Mouse (Mus musculus) c-Kit-positive CD71-positive TER-119-positive erythroid progenitor cells, embryonic 14.5 days (primary cell): ENCODE measurements around the gene Oas1f.
"Not testable (repeated sequence)": the region's sequence is repeated elsewhere in the genome, so short reads cannot be mapped to it uniquely, and the experiment has no call there.

Experiments used
- DNase-seq: peaks from one replicate; pipeline ENCODE4 v3.0.0-alpha.2; 2013; ENCODE audit warnings: low spot score

The Oas1f gene

DNA sequence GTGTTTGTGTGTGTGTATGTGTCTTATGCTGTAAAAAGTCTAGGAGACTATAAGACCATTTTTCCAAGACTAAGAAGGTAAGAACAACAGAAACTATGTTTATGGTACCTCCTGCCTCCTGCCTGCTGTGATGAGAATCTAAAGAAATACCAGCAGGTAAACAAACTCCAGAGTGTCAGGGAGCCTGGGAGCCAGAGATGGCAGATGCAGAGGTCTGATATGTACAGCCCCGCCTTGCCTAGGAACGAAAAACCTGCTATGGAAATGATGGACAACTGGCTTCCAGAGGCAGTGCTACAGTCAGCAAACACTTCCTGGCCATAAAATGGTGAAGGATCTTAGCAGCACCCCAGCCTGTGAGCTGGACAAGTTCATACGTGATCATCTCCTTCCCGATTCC lies at the start of gene Oas1f:
Gene Oas1f, plus strand, starts transcription at position 301 of the 400 bp plus-strand sequence.
- no peak for DNase-seq

- not testable (repeated sequence) for DNase-seq
Measured at GRCm38 (mm10) chr5:120798147-120798546, 49.0 kb upstream of the Oas1f start.

- not testable (repeated sequence) for DNase-seq
Measured at GRCm38 (mm10) chr5:120798943-120799342, 48.2 kb upstream of the Oas1f start.

DNA sequence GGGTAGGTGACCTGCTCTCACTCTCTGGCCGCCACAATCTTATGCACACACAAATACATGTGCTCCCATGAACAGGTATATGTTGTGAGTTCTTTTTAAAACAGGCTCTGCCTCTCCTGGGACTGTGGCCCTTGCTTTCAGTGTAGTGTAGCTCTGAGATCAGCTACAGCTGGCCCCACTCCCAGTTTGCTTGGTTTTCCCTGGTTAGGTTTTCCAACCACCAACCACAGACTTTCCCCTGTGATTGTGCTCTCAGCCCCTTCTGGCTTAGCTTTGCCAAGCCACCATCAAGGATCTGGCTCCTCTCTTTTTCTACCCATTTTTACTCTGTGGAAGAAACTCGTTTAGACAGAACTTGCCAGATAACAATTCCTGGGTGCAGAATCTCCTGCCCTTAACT lies 43.6 kb upstream of the Oas1f start:
- no peak for DNase-seq

DNA sequence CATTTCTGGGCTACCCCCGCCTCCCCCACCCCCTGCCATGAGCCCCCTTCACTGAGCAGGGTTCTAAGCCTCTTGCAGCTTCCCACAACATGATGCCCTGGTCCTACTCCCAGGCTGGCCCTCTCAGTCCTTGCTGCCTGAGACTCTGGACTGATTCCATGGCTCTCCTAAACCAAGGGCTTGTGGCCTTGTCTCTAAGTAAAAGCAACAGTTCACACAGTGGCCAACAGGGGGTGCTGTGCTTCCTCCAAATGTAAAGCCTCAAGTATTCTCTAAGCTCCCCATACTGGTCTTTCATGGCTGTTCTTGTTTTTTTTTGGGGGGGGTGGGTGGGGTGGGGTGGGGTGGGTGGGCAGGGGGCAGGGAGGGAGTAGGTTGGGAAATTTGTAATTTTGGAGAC lies 40.7 kb upstream of the Oas1f start:
- DNase-seq, result peak; percentile 60

GRCm38 (mm10) chr5:120809171-120809570 lies 38.0 kb upstream of the Oas1f start:
- no peak for DNase-seq

GRCm38 (mm10) chr5:120811951-120812819 lies 35.0 kb upstream of the Oas1f start, which contains the start of gene Oas1c:
Gene Oas1c, minus strand, starts transcription at chr5:120812514.
- DNase-seq, result peak; percentile 79

DNA sequence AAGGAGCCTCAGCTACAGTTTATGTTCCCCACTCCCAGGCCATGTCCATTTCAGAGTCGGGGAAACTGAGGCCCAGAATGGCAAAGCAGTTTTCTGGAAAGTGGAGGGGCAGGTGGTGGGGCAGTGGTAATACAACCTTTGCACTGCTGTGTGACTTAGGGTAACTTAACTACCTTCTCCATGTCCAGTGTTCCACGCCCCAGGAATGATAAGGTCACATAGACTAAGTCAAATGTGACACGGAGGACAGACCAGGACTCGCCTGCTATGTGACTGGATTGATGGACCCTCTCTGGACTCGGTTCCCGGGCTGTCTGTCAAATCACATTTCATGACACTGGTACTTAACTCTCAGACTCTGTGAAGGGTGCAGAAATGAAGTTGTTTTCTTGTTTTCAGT lies 34.1 kb upstream of the Oas1f start:
- no peak for DNase-seq

GRCm38 (mm10) chr5:120815949-120816348 lies 31.2 kb upstream of the Oas1f start:
- peak; percentile 36 for DNase-seq

GRCm38 (mm10) chr5:120818999-120819398 lies 28.2 kb upstream of the Oas1f start:
- DNase-seq, result no peak

DNA sequence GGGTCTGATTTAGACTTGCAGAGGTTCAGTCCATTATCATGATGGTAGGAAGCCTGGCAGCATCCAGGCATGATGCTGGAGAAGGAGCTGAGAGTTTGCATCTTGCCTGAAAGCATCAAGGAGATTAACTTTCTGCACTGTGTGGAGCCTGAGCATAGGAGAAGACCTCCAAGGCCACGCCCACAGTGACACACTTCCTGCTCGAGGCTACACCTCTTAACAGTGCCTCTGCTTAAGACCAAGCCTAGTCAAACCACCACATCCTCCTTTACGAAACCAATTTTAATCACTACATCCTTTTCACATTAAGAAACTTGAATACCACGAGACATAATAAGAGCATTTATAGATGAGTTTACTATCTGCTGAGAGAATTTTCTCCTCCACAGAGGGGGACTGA lies 16.1 kb upstream of the Oas1f start:
- no peak for DNase-seq

GRCm38 (mm10) chr5:120833335-120834280 lies 13.6 kb upstream of the Oas1f start:
- DNase-seq, result no peak

DNA sequence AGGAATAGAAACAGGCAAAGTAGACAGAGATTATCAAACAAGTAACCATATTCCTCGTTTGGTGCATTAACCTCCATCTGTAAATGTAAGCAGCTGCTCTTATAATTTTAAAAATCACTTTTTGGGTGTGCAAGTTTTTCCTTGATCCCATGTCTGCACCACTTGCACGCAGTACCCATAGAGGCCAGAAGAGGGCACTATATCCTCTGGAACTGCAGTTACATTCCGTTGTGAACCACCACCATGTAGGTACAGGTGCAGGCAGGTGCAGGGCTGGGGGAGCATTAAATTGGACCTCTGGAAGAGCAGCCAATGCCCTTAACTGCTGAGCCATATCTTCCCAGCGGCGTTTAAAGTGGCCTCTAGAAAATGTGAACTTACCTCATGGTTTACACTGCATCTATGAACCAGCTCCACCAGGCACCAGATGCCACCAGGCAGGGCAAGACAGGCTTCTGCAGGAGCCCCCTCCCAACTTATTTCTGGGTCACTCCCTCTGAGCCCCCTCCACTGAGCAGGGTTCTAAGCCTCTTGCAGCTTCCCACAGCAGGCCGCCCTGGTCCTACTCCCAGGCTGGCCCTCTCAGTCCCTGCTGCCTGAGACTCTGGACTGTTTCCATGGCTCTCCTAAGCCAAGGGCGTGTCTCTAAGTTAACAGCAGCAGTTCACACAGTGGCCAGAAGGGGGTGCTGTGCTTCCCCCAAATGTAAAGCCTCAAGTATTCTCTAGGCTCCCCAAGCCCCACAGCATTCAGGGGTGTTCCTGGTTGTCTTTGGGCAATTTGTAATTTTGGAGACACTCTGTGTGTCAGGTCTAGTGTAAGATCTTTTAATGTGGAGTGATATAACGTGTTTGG lies 10.2 kb upstream of the Oas1f start:
- DNase-seq, result peak; percentile 34

DNA sequence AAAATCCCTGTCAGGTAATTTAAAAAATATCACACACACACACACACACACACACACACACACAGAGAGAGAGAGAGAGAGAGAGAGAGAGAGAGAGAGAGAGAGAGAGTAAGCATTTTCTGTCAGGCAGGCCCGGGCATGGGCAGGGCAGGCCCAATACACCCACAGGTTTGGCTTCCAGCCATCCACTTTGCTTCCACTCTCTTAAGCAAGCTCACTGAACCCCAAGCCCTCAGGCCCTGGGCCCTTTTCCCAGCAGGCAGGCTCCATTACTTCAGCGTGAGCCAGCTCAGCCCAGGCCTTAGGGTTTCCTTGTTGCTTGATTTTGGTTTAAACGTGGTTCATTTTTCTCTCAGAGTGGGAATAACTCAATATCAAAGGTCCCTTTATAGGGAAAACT lies 2.5 kb upstream of the Oas1f start:
- no peak for DNase-seq

- DNase-seq, result peak; percentile 30
Measured at GRCm38 (mm10) chr5:120849601-120850136, 2.5 kb downstream of the Oas1f start.

DNA sequence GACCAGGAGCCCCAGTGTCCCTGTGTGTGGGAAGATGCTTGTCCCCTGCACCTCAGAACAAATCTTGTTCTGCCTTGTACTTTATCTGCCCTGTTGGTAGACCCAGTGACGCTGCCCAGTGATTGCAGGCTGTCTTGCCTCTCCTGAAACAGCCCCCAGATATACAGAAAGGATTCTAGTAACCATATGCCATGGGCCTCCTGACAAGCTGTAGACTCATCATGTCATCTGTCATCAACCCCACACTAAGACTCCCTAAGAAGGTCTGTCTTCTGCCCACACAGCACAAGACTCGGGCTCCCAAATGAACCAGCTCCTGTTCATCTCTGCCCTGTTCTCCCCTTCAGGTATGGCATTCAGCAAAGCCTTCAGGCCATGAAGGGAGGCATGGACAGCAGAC lies 12.1 kb downstream of the Oas1f start:
- DNase-seq, result no peak

- no peak for DNase-seq
Measured at GRCm38 (mm10) chr5:120861121-120861520, 14.0 kb downstream of the Oas1f start, which contains the start of gene Oas1h. Gene Oas1h, plus strand, starts transcription at chr5:120861421.

DNA sequence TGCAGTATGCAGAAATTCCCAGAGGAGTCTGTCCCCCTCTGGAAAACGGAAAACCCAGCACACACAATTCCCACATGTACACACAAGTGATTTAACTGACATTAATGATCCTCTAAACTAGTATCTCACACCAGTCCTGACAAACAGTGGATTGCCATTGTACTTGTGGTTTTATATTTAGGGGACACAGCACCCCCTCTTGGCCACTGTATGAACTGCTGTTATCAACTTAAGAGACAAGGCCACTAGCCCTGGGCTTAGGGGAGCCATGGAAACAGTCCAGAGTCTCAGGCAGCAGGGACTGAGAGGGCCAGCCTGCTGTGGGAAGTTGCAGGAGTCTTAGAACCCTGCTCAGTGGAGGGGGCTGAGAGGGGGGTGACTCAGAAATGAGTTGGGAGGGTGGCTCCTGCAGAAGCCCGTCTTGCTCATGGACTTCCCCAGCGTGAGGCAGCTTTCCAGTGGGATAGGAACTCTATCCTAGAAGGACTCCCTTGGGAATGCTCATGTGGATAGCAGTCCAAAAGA lies 18.2 kb downstream of the Oas1f start:
- peak; percentile 16 for DNase-seq

DNA sequence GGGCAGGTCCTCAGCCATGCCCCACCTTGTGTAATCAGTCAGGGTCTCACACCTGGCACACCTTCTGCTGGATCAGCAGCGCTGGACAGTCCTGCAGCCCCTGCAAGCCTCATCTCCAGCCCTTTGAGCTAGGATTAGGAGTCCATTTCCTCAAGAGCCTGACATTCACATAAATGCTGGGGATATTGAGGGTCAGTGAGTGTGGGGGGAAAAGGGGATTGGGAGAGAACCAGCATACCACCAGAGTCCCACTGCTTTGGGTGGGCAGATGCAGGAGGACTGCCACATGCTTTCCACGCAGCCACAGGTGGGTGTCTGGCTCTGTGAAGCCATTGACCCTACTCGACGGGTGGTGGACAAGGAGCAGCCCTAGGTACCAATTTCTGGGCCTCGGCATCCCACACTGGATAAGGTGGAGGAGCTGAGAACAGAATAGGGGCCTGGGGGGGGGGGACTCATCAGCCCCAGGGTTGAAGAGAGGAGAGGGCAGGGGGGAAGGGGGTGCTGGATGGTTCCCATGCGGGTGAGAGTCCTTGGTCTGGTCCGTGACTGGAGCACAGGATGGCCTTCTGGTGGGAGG lies 22.4 kb downstream of the Oas1f start:
- DNase-seq, result no peak

DNA sequence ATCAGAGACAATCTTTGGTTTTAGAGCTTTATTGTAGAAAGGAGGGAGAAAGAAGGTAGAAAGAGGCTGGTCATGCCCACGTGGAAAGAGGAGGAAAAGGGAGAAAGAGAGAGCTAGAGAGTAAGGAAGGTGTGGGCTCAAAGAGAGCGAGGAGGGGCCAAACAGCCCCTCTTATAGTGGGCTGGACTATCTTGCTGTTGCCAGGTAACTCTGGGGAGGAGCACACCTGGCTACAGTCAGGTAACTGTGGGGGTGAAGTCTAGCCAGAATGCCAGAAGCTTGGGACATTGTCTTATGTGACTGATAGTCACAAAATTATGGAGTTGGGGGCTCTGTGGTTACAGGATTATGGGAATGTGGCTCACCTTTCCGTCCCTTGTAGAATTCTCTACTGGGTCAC lies 22.9 kb downstream of the Oas1f start:
- no peak for DNase-seq

DNA sequence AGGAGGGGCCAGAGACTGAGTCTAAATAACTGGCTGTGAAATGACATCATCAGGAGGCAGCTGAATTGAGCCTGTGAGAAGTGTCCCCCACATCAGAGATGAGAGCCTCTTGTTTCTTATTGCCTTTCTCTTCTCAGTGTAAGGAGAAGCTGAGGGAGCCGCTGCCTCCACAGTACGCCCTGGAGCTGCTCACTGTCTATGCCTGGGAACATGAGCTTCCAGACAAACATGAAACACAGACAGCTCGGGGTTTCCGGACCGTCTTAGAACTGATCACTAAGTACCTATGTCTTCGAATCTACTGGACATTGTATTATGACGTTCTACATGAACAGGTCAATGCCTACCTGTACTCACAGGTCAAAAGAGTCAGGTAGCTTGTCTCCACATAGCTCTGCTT lies 23.6 kb downstream of the Oas1f start:
- DNase-seq, result no peak
